Mouse (Mus musculus): ENCODE data around the gene Fgfbp1. TPM values are rescaled to one million over a fixed set of nuclear protein-coding genes. Genes with fewer than 3 reads are reported as not detected.

Fgfbp1 gene
- total and polyA plus RNA-seq, 3 experiments: 0.49 TPM; not detected in 2

GRCm38 (mm10) chr5:43989017-43989416 is 7.4 kb upstream of the Fgfbp1 start:
- H3K4me1 ChIP-seq (ENCODE audit: insufficient read depth, low read depth, low read length): no peaks in the 10 kb centered on the region
- ATAC-seq (ENCODE audit: extremely low read depth, insufficient number of reproducible peaks, low FRiP score, poor library complexity, severe bottlenecking) (no peak), DNase-seq (ENCODE audit: low spot score) (no peak)
- no peaks in the 10 kb centered on the region for H3K36me3 ChIP-seq (replicated peaks)
- H3K4me3 ChIP-seq (ENCODE audit: low read depth, low read length): no peak overlapping the region
- peaks cover 6% of the 10 kb centered on the region for H3K27me3 ChIP-seq (ENCODE audit: insufficient read depth, low read length)
- no peaks in the 10 kb centered on the region for H3K9me3 ChIP-seq (replicated peaks)
- TF ChIP-seq TAL1 (conservative IDR thresholded peaks at IDR 0.05; ENCODE audit: low read depth, low read length) (no peak), POLR2AphosphoS5 (IDR thresholded peaks at IDR 0.05; ENCODE audit: insufficient replicate concordance, low read depth, low read length) (no peak), GATA1 (IDR thresholded peaks at IDR 0.05; ENCODE audit: borderline replicate concordance, low read length) (no peak), CTCF (IDR thresholded peaks at IDR 0.05; ENCODE audit: low read depth, low read length) (no peak), GATA2 (IDR thresholded peaks at IDR 0.05; ENCODE audit: borderline replicate concordance, low read depth, low read length) (no peak)

DNA sequence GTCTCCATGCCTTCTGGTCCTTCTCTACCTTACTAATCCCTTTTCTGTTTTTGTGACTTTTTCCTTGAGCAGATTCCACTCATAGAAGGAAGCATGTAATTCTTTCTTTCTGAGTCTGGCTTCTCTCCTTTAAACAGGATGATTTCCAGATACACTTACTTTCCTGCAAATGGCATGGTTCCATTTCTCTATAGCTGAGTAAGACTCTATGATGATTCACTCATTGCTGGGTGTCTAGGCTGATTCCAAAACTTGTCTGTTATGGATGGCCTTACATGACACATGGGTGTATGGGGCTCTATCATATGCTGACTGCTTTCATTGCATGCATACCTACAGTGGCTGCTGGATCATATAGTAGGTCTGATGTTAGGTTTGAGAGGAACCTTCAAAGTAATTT is 4.6 kb upstream of the Fgfbp1 start:
- no peak for ATAC-seq (ENCODE audit: extremely low read depth, insufficient number of reproducible peaks, low FRiP score, poor library complexity, severe bottlenecking)

DNA sequence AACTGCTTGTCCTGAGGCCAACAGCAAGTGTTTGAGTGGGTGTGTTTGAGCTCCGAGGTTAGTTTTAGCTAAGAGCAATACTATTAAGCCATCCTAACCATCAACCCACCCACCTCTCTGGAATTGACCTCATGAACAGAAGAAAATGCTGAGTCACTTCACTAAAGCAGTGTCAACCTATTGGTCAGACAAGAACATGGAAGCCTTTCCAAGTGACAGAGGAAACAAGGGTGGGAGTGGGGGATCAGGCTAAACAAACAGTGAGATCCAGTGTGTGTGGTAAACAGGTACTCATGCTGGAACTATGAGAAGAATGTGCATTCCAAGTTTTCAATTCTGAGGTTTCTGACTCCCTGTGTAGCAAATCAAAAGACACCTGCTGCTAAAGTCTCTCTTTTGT is 1.3 kb upstream of the Fgfbp1 start:
- Histone ChIP-seq H3K4me1 (ENCODE audit: insufficient read depth, low read depth, low read length) (no peaks in the 10 kb centered on the region), H3K36me3 (replicated peaks) (no peaks in the 10 kb centered on the region), H3K4me3 (ENCODE audit: low read depth, low read length) (no peak overlapping the region), H3K27me3 (ENCODE audit: insufficient read depth, low read length) (no peaks in the 10 kb centered on the region), H3K9me3 (replicated peaks) (no peaks in the 10 kb centered on the region)
- DNase-seq (ENCODE audit: low spot score) (no peak), ATAC-seq (ENCODE audit: extremely low read depth, insufficient number of reproducible peaks, low FRiP score, poor library complexity, severe bottlenecking) (no peak)
- TF ChIP-seq POLR2AphosphoS5 (IDR thresholded peaks at IDR 0.05; ENCODE audit: insufficient replicate concordance, low read depth, low read length) (no peak), TAL1 (conservative IDR thresholded peaks at IDR 0.05; ENCODE audit: low read depth, low read length) (no peak), GATA1 (IDR thresholded peaks at IDR 0.05; ENCODE audit: borderline replicate concordance, low read length) (no peak), CTCF (IDR thresholded peaks at IDR 0.05; ENCODE audit: low read depth, low read length) (no peak), GATA2 (IDR thresholded peaks at IDR 0.05; ENCODE audit: borderline replicate concordance, low read depth, low read length) (no peak)

More for the DNA sequence above, 4.6 kb upstream of the Fgfbp1 start:
- Histone ChIP-seq H3K27me3 (ENCODE audit: insufficient read depth, low read length) (0 out of 2 replicates have a peak, but pooled peaks cover 3% of the 10 kb centered on the region), H3K36me3 (replicated peaks) (no peaks in the 10 kb centered on the region), H3K4me3 (ENCODE audit: low read depth, low read length) (no peak overlapping the region), H3K4me1 (ENCODE audit: insufficient read depth, low read depth, low read length) (no peaks in the 10 kb centered on the region), H3K9me3 (replicated peaks) (no peaks in the 10 kb centered on the region)
- no peak for DNase-seq (ENCODE audit: low spot score)
- no peak for TF ChIP-seq GATA2 (IDR thresholded peaks at IDR 0.05; ENCODE audit: borderline replicate concordance, low read depth, low read length)
- no peak for TF ChIP-seq POLR2AphosphoS5 (IDR thresholded peaks at IDR 0.05; ENCODE audit: insufficient replicate concordance, low read depth, low read length)
- TF ChIP-seq CTCF (IDR thresholded peaks at IDR 0.05; ENCODE audit: low read depth, low read length): no peak
- TF ChIP-seq GATA1 (IDR thresholded peaks at IDR 0.05; ENCODE audit: borderline replicate concordance, low read length): no peak
- no peak for TF ChIP-seq TAL1 (conservative IDR thresholded peaks at IDR 0.05; ENCODE audit: low read depth, low read length)

DNA sequence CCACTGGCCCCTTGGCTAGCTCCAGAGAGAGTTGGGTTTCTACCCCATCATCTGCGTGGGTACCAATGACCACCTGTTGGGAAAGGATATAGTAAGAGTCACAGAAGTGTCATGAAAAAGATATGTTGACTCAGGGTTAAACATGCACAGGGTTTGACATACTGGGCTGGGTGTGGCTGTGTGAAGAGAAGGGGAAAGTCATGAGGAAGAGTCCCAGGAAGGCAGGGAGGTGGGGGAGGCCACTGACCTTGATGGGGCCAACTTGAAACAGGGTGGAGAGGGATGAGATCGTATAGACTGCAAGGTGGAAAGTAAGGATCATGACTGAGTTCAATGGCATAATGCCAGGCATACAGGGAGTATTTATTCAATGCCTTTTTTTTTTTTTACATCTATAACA is 1.2 kb downstream of the Fgfbp1 start:
- H3K4me3 ChIP-seq (ENCODE audit: low read depth, low read length): no peak overlapping the region
- ATAC-seq (ENCODE audit: extremely low read depth, insufficient number of reproducible peaks, low FRiP score, poor library complexity, severe bottlenecking) (no peak), DNase-seq (ENCODE audit: low spot score) (no peak)
- H3K4me1 ChIP-seq (ENCODE audit: insufficient read depth, low read depth, low read length): no peaks in the 10 kb centered on the region
- H3K36me3 ChIP-seq (replicated peaks): no peaks in the 10 kb centered on the region
- no peaks in the 10 kb centered on the region for H3K27me3 ChIP-seq (ENCODE audit: insufficient read depth, low read length)
- H3K9me3 ChIP-seq (replicated peaks): no peaks in the 10 kb centered on the region
- TF ChIP-seq CTCF (IDR thresholded peaks at IDR 0.05; ENCODE audit: low read depth, low read length) (no peak), GATA1 (IDR thresholded peaks at IDR 0.05; ENCODE audit: borderline replicate concordance, low read length) (no peak), TAL1 (conservative IDR thresholded peaks at IDR 0.05; ENCODE audit: low read depth, low read length) (no peak), GATA2 (IDR thresholded peaks at IDR 0.05; ENCODE audit: borderline replicate concordance, low read depth, low read length) (no peak), POLR2AphosphoS5 (IDR thresholded peaks at IDR 0.05; ENCODE audit: insufficient replicate concordance, low read depth, low read length) (no peak)

DNA sequence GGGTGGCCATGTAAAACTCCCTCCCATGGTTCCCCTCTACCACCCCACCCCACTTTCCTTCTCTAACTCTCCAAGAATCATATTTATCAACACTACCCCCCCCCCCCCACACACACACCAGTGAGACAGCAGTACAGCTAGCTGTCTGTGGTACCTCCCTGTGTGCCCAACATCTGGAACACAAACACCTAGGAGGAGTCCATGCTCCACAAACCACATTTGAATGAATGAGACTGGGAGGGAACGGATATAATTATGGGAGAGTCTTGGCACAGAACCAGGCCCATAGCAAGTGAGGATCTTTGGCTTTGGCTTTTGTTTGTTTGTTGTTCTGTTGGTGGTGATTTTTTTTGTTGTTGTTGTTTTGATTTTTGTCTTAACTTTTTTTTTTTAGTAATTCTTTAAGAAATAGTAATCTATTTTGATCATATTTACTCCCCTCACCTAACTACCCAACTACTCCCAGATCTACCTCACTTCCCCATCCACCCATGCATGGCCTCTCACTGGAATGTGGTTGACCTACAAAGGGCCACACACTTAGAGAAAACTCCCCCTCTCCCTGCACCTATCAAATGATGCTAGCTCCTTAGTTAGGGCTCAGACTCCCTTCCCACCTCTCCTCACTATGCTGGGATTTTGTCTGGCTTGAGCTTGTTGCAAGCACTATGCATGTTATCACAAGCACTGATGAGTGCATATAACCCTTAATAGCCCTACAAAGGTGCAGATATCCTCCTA is 4.6 kb downstream of the Fgfbp1 start:
- Histone ChIP-seq H3K27me3 (ENCODE audit: insufficient read depth, low read length) (no peaks in the 10 kb centered on the region), H3K4me3 (ENCODE audit: low read depth, low read length) (no peak overlapping the region), H3K9me3 (replicated peaks) (no peaks in the 10 kb centered on the region), H3K4me1 (ENCODE audit: insufficient read depth, low read depth, low read length) (no peaks in the 10 kb centered on the region), H3K36me3 (replicated peaks) (no peaks in the 10 kb centered on the region)
- TF ChIP-seq GATA2 (IDR thresholded peaks at IDR 0.05; ENCODE audit: borderline replicate concordance, low read depth, low read length) (no peak), GATA1 (IDR thresholded peaks at IDR 0.05; ENCODE audit: borderline replicate concordance, low read length) (no peak), TAL1 (conservative IDR thresholded peaks at IDR 0.05; ENCODE audit: low read depth, low read length) (no peak), CTCF (IDR thresholded peaks at IDR 0.05; ENCODE audit: low read depth, low read length) (no peak), POLR2AphosphoS5 (IDR thresholded peaks at IDR 0.05; ENCODE audit: insufficient replicate concordance, low read depth, low read length) (no peak)
- ATAC-seq (ENCODE audit: extremely low read depth, insufficient number of reproducible peaks, low FRiP score, poor library complexity, severe bottlenecking): no peak
- DNase-seq (ENCODE audit: low spot score): no peak

DNA sequence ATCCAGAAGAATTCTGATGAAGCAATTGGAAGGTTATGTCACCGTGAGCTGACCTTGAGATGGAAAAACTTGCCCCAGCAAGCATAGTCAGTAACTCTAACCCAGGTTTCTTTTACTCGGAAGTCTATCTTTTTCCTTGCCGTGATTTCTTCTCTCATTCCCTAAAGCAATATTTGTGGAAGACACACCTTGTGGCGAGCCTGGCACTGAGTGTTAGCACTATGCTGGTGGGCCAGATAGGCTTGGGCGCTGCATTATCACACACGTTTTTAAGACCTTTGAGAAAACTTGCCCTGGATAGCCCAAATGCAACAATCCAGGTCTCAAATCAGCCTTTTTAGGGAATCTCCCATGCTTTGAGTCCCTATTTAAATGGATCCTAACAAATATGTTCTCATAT is 7.4 kb downstream of the Fgfbp1 start:
- no peaks in the 10 kb centered on the region for H3K27me3 ChIP-seq (ENCODE audit: insufficient read depth, low read length)
- TF ChIP-seq CTCF (IDR thresholded peaks at IDR 0.05; ENCODE audit: low read depth, low read length): no peak
- no peak for TF ChIP-seq GATA2 (IDR thresholded peaks at IDR 0.05; ENCODE audit: borderline replicate concordance, low read depth, low read length)
- no peak for TF ChIP-seq POLR2AphosphoS5 (IDR thresholded peaks at IDR 0.05; ENCODE audit: insufficient replicate concordance, low read depth, low read length)
- TF ChIP-seq GATA1 (IDR thresholded peaks at IDR 0.05; ENCODE audit: borderline replicate concordance, low read length): no peak
- TF ChIP-seq TAL1 (conservative IDR thresholded peaks at IDR 0.05; ENCODE audit: low read depth, low read length): no peak
- H3K4me1 ChIP-seq (ENCODE audit: insufficient read depth, low read depth, low read length): no peaks in the 10 kb centered on the region
- H3K9me3 ChIP-seq (replicated peaks): no peaks in the 10 kb centered on the region
- no peak overlapping the region for H3K4me3 ChIP-seq (ENCODE audit: low read depth, low read length)
- DNase-seq (ENCODE audit: low spot score) (no peak), ATAC-seq (ENCODE audit: extremely low read depth, insufficient number of reproducible peaks, low FRiP score, poor library complexity, severe bottlenecking) (no peak)
- H3K36me3 ChIP-seq (replicated peaks): no peaks in the 10 kb centered on the region
